Mouse (Mus musculus) Muller cell, postnatal 12 days (primary cell): ENCODE measurements around the gene Psme1.

Experiments used
- DNase-seq: peaks from one replicate; pipeline ENCODE4 v3.0.0-alpha.2; 2015; ENCODE audit errors: inconsistent ontology term

Psme1 gene

GRCm38 (mm10) chr14:55570588-55570987 lies 7.3 kb upstream of the Psme1 start:
- DNase-seq = no peak

- no peak for DNase-seq
Measured at GRCm38 (mm10) chr14:55571760-55572159, 6.2 kb upstream of the Psme1 start.

- no peak for DNase-seq
Measured at GRCm38 (mm10) chr14:55575302-55575701, 2.6 kb upstream of the Psme1 start, which contains the start of gene Fitm1. TSS of gene Fitm1 (plus strand) at chr14:55575617.

- DNase-seq = no peak
Measured at GRCm38 (mm10) chr14:55575711-55576110, 2.2 kb upstream of the Psme1 start.

- DNase-seq = no peak
Measured at GRCm38 (mm10) chr14:55576376-55576775, 1.5 kb upstream of the Psme1 start.

GRCm38 (mm10) chr14:55578668-55579269 lies 846 bp downstream of the Psme1 start:
- peak; percentile 37 for DNase-seq

- DNase-seq = no peak
Measured at GRCm38 (mm10) chr14:55579511-55580496, 1.9 kb downstream of the Psme1 start.

- DNase-seq = no peak
Measured at GRCm38 (mm10) chr14:55580731-55581130, 2.8 kb downstream of the Psme1 start.

GRCm38 (mm10) chr14:55581981-55582681 lies 4.2 kb downstream of the Psme1 start:
- DNase-seq = no peak

- no peak for DNase-seq
Measured at GRCm38 (mm10) chr14:55584303-55584701, 6.4 kb downstream of the Psme1 start.

GRCm38 (mm10) chr14:55584702-55585565 lies 7.0 kb downstream of the Psme1 start, which contains the start of gene Emc9:
TSS of gene Emc9 (minus strand) at chr14:55585302.
- peak; percentile 80 for DNase-seq

- DNase-seq = no peak
Measured at GRCm38 (mm10) chr14:55585566-55585960, 7.6 kb downstream of the Psme1 start.

GRCm38 (mm10) chr14:55586149-55586548 lies 8.2 kb downstream of the Psme1 start:
- no peak for DNase-seq

- no peak for DNase-seq
Measured at GRCm38 (mm10) chr14:55589271-55589670, 11.3 kb downstream of the Psme1 start.

GRCm38 (mm10) chr14:55589771-55590448 lies 12.0 kb downstream of the Psme1 start:
- DNase-seq = no peak

GRCm38 (mm10) chr14:55590748-55591330 lies 12.9 kb downstream of the Psme1 start, which contains the start of gene Psme2:
TSS of gene Psme2 (minus strand) at chr14:55591113.
- DNase-seq = peak; percentile 99

GRCm38 (mm10) chr14:55591331-55591891 lies 13.5 kb downstream of the Psme1 start, which contains the start of gene Rnf31:
TSS of gene Rnf31 (plus strand) at chr14:55591708.
- peak; percentile 97 for DNase-seq

GRCm38 (mm10) chr14:55592226-55592625 lies 14.3 kb downstream of the Psme1 start:
- DNase-seq = no peak

- DNase-seq = no peak
Measured at GRCm38 (mm10) chr14:55596036-55596690, 18.2 kb downstream of the Psme1 start.
